Mouse (Mus musculus) embryo, embryonic 11 days (tissue): ENCODE results near the gene Gm17087.
A peak's percentile ranks its signal among the peaks of the same experiment; 100 is the strongest.

Source experiments
- DNase-seq: peaks from one replicate; pipeline ENCODE4 v3.0.0-alpha.2; 2015

The Gm17087 gene

GRCm38 (mm10) chr17:8566850-8567249 is at the start of gene Gm17087:
Gene Gm17087, minus strand, starts transcription at chr17:8566950.
- no peak for DNase-seq

- DNase-seq, result peak; percentile 75
These were observed 47.3 kb upstream of the Gm17087 start for GRCm38 (mm10) chr17:8613882-8614551.

- DNase-seq, result no peak
These were observed 45.2 kb upstream of the Gm17087 start for GRCm38 (mm10) chr17:8611916-8612315.

- DNase-seq, result no peak
These were observed 39.9 kb upstream of the Gm17087 start for GRCm38 (mm10) chr17:8606695-8607094.

GRCm38 (mm10) chr17:8605921-8606320 is 39.2 kb upstream of the Gm17087 start:
- no peak for DNase-seq

- DNase-seq, result no peak
These were observed 36.2 kb upstream of the Gm17087 start for GRCm38 (mm10) chr17:8602976-8603375.

- DNase-seq, result peak; percentile 75
These were observed 31.0 kb upstream of the Gm17087 start for GRCm38 (mm10) chr17:8597790-8598189.

- peak; percentile 82 for DNase-seq
These were observed 25.9 kb upstream of the Gm17087 start for GRCm38 (mm10) chr17:8592427-8593277.

GRCm38 (mm10) chr17:8581579-8581978 is 14.8 kb upstream of the Gm17087 start:
- DNase-seq, result no peak

GRCm38 (mm10) chr17:8580360-8580759 is 13.6 kb upstream of the Gm17087 start:
- peak; percentile 50 for DNase-seq

GRCm38 (mm10) chr17:8573542-8574260 is 7.0 kb upstream of the Gm17087 start:
- no peak for DNase-seq

GRCm38 (mm10) chr17:8562886-8563280 is 3.9 kb downstream of the Gm17087 start:
- no peak for DNase-seq

GRCm38 (mm10) chr17:8562101-8562885 is 4.5 kb downstream of the Gm17087 start:
- no peak for DNase-seq

- DNase-seq, result no peak
These were observed 8.8 kb downstream of the Gm17087 start for GRCm38 (mm10) chr17:8557926-8558325.

- no peak for DNase-seq
These were observed 10.5 kb downstream of the Gm17087 start for GRCm38 (mm10) chr17:8556223-8556622.

GRCm38 (mm10) chr17:8555785-8556184 is 11.0 kb downstream of the Gm17087 start:
- no peak for DNase-seq

GRCm38 (mm10) chr17:8554219-8554618 is 12.5 kb downstream of the Gm17087 start:
- DNase-seq, result no peak

GRCm38 (mm10) chr17:8553601-8554000 is 13.1 kb downstream of the Gm17087 start:
- no peak for DNase-seq

GRCm38 (mm10) chr17:8552346-8553035 is 14.3 kb downstream of the Gm17087 start:
- no peak for DNase-seq

- DNase-seq, result no peak
These were observed 15.1 kb downstream of the Gm17087 start for GRCm38 (mm10) chr17:8551641-8552040.

GRCm38 (mm10) chr17:8548733-8549132 is 18.0 kb downstream of the Gm17087 start:
- DNase-seq, result no peak

GRCm38 (mm10) chr17:8546366-8546765 is 20.4 kb downstream of the Gm17087 start:
- DNase-seq, result no peak
